Mouse (Mus musculus) CH12.LX (cell line): ENCODE data around the gene Tbc1d10a. TPM values are rescaled to one million over a fixed set of nuclear protein-coding genes. Genes with fewer than 3 reads are reported as not detected.

Experiments used
- DNase-seq: peaks from one replicate; pipeline ENCODE4 v3.0.0-alpha.2; 2013; ENCODE audit errors: extremely low read depth
- H3K27ac ChIP-seq: 2 replicates; pipeline ENCODE4 v1.5.1; 2012; ENCODE audit warnings: low read depth, mild to moderate bottlenecking, control low read depth, moderate library complexity; ENCODE audit not compliant: insufficient read depth
- H3K27me3 ChIP-seq: replicated peaks from 2 replicates; pipeline ENCODE3; 2012; ENCODE audit warnings: inconsistent platforms
- H3K36me3 ChIP-seq, 2 experiments: replicated peaks in 1 of 2; 2 replicates each; pipeline versions ENCODE3 to v1.6.1; 2012; ENCODE audit warnings: inconsistent platforms in 1 of 2, low read length in 1 of 2, mild to moderate bottlenecking in 1 of 2, mixed read lengths in 1 of 2, moderate library complexity in 1 of 2; ENCODE audit not compliant: control insufficient read depth in 1 of 2, insufficient read depth in 1 of 2
- H3K4me1 ChIP-seq, 2 experiments: 2 replicates each; pipeline ENCODE4 v1.6.1; 2012; ENCODE audit warnings: inconsistent platforms in 1 of 2, moderate library complexity in 1 of 2; ENCODE audit not compliant: insufficient read depth in 2 of 2, control insufficient read depth in 1 of 2
- H3K4me2 ChIP-seq: 2 replicates; pipeline ENCODE4 v1.6.1; 2012; ENCODE audit warnings: low read depth, mild to moderate bottlenecking, control low read depth; ENCODE audit not compliant: poor library complexity, insufficient read depth, severe bottlenecking
- H3K4me3 ChIP-seq, 3 experiments: fragments of 150-350 bp in 1 of 3; sonication (generic) in 1 of 3; replicated peaks in 1 of 3; 2 replicates each; pipeline versions ENCODE3 to v1.5.1; 2011 to 2012; ENCODE audit warnings: low read depth in 2 of 3, low read length in 2 of 3, mild to moderate bottlenecking in 2 of 3, moderate library complexity in 2 of 3, control low read depth in 1 of 3, improper control_type of control experiment in 1 of 3, inconsistent platforms in 1 of 3, mixed read lengths in 1 of 3; ENCODE audit not compliant: poor library complexity in 1 of 3
- H3K79me2 ChIP-seq: replicated peaks from 2 replicates; pipeline ENCODE4 v1.6.1; 2012; ENCODE audit warnings: mild to moderate bottlenecking, moderate library complexity; ENCODE audit not compliant: control insufficient read depth, poor library complexity, insufficient read depth, severe bottlenecking; ENCODE audit errors: extremely low read depth
- H3K9ac ChIP-seq: 2 replicates; pipeline ENCODE4 v1.6.1; 2012; ENCODE audit warnings: low read depth, mild to moderate bottlenecking, control low read depth, moderate library complexity; ENCODE audit not compliant: insufficient read depth
- H3K9me3 ChIP-seq: replicated peaks from 2 replicates; pipeline ENCODE3; 2012; ENCODE audit warnings: low read length, inconsistent platforms, mixed read lengths
- CHD2 ChIP-seq: IDR thresholded peaks from 2 replicates; pipeline ENCODE4 v1.6.1; 2011; ENCODE audit warnings: low read length, improper control_type of control experiment
- GABPA ChIP-seq: IDR thresholded peaks from 2 replicates; pipeline ENCODE4 v1.6.1; 2012; ENCODE audit warnings: low read depth, low read length, improper control_type of control experiment, inconsistent platforms; ENCODE audit not compliant: insufficient replicate concordance
- KAT2A ChIP-seq: IDR thresholded peaks from 2 replicates; pipeline ENCODE4 v1.6.1; 2012; ENCODE audit warnings: low read length, improper control_type of control experiment, inconsistent platforms; ENCODE audit not compliant: insufficient replicate concordance
- MAFK ChIP-seq: IDR thresholded peaks from 2 replicates; pipeline ENCODE4 v1.6.1; 2011; ENCODE audit warnings: low read length, improper control_type of control experiment; ENCODE audit not compliant: insufficient replicate concordance
- MXI1 ChIP-seq: IDR thresholded peaks from 2 replicates; pipeline ENCODE4 v1.6.1; 2011; ENCODE audit warnings: mild to moderate bottlenecking, low read depth, low read length, improper control_type of control experiment
- NELFE ChIP-seq: IDR thresholded peaks from 2 replicates; pipeline ENCODE4 v1.6.1; 2011; ENCODE audit warnings: low read depth, low read length, improper control_type of control experiment
- NRF1 ChIP-seq: IDR thresholded peaks from 2 replicates; pipeline ENCODE4 v1.6.1; 2014; ENCODE audit warnings: low read depth, mild to moderate bottlenecking, inconsistent platforms, low read length, improper control_type of control experiment, moderate library complexity
- PAX5 ChIP-seq: IDR thresholded peaks from 2 replicates; pipeline ENCODE4 v1.6.1; 2012; ENCODE audit warnings: low read length, inconsistent platforms, mixed read lengths
- RCOR1 ChIP-seq: conservative IDR thresholded peaks from 2 replicates; pipeline ENCODE4 v1.6.1; 2012; ENCODE audit warnings: low read depth, mild to moderate bottlenecking, inconsistent platforms, low read length, improper control_type of control experiment
- SMC3 ChIP-seq: IDR thresholded peaks from 2 replicates; pipeline ENCODE4 v1.6.1; 2011; ENCODE audit warnings: low read depth, low read length, improper control_type of control experiment
- TCF12 ChIP-seq: IDR thresholded peaks from 2 replicates; pipeline ENCODE4 v1.6.1; 2014; ENCODE audit warnings: low read depth, mild to moderate bottlenecking, inconsistent platforms, low read length, improper control_type of control experiment
- USF2 ChIP-seq: conservative IDR thresholded peaks from 2 replicates; pipeline ENCODE4 v1.6.1; 2011; ENCODE audit warnings: low read depth, low read length, improper control_type of control experiment
- ZKSCAN1 ChIP-seq: IDR thresholded peaks from 2 replicates; pipeline ENCODE4 v1.6.1; 2012; ENCODE audit warnings: low read depth, inconsistent platforms, low read length, improper control_type of control experiment, borderline replicate concordance
- ZMIZ1 ChIP-seq: IDR thresholded peaks from 2 replicates; pipeline ENCODE4 v1.6.1; 2012; ENCODE audit warnings: low read depth, mild to moderate bottlenecking, inconsistent platforms, low read length, improper control_type of control experiment
- ZNF384 ChIP-seq: IDR thresholded peaks from 2 replicates; pipeline ENCODE4 v1.6.1; 2012; ENCODE audit warnings: low read depth, low read length, improper control_type of control experiment, inconsistent platforms
- dilution Hi-C: fragments of 300-500 bp; cut with MboI; formaldehyde crosslinking; loops from 2 replicates; pipeline ENCODE4 v1.14.3; 2020; ENCODE audit warnings: low sequenced_read_pairs; ENCODE audit not compliant: extremely low pct_unique_long_range_greater_than_20kb, extremely low pct_ligation_motif_present
- in situ Hi-C: fragments of 300-500 bp; cut with MboI; formaldehyde crosslinking; loops from 3 replicates; pipeline ENCODE4 v1.14.3; 2019; ENCODE audit warnings: low sequenced_read_pairs, low pct_ligation_motif_present, low pct_unique_long_range_greater_than_20kb, mixed read lengths
- polyA plus RNA-seq: library from polyadenylated mRNA; unstranded; fragments of >175 nt; gene quantifications from 2 replicates; pipeline ENCODE4 v1.2.1, GENCODE M21; 2012; ENCODE audit warnings: low read depth; ENCODE audit not compliant: insufficient read length
- total RNA-seq, 2 experiments: library from RNA; depleted of rRNA; stranded (reverse); fragments of 300-350 nt in 1 of 2; fragments of >200 nt in 1 of 2; gene quantifications; 2 replicates each; pipeline ENCODE4 v1.2.3; 2012 to 2014

Tbc1d10a gene
- total and polyA plus RNA-seq, 3 experiments: 30.3 to 33.9 (median 33.5) TPM

DNA sequence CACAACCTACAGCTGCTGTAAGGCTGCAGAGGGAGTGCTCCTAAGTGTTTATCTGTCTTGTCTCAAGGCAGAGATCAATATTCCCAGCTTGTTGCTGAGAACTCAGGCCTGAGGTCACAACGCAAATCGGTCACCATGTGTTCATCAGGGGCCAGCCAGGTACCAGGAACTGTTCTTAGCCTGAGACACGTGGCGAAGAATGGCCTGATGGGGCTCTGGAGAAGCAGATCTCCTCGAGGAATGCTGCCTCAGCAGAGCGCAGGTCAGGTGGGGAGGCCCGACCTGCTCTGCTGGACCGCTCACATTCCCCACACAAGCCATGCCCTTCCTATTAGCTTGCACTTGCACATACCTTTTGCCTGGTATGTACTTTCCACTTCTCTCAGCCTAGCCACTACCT, 10.0 kb downstream of the Tbc1d10a start:
- H3K4me1 ChIP-seq: peaks cover 44 to 94% of the 10 kb centered on the region in 2 experiments
- H3K9ac ChIP-seq: no peak overlapping the region
- in situ Hi-C loops: no loop called here
- H3K27me3 ChIP-seq: no peaks in the 10 kb centered on the region
- peaks cover 15% of the 10 kb centered on the region for H3K79me2 ChIP-seq
- peak overlapping the region in 1 of 3 experiments; percentile 0 for H3K4me3 ChIP-seq
- dilution Hi-C loops: no loop called here
- H3K9me3 ChIP-seq: no peaks in the 10 kb centered on the region
- DNase-seq: no peak
- TF ChIP-seq NELFE (no peak), USF2 (no peak), ZNF384 (no peak), ZMIZ1 (no peak)
- H3K27ac ChIP-seq: 0 out of 2 replicates have a peak overlapping the region, but pooled peaks have one; percentile 69
- H3K4me2 ChIP-seq: no peak overlapping the region
- H3K36me3 ChIP-seq: peaks cover 0 to 25% of the 10 kb centered on the region in 2 experiments

DNA sequence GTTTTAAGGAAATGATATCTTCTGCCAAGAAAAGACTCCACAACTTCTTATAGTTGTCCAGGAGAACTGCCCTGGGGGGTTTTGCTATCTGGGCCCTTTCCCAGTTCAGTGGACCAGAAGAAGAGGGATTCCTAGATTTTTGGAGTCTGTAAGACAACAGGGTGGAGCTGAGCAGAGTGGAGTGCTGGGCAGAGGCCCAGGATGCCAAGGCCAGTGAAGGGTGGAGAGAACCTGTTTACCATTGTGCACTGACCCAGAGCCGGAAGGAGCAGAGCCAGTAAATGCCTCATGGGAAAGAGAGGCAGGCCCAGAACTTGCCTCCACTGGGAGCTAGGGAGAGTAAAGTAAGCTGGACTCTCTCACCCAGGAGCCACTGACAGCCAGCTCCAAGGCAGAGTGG, 11.1 kb downstream of the Tbc1d10a start:
- dilution Hi-C loops (no loop called here), in situ Hi-C loops (no loop called here)
- Histone ChIP-seq H3K9ac (no peak overlapping the region), H3K36me3 (peaks cover 0 to 23% of the 10 kb centered on the region in 2 experiments), H3K9me3 (no peaks in the 10 kb centered on the region), H3K27ac (no peak overlapping the region), H3K27me3 (no peaks in the 10 kb centered on the region), H3K4me1 (peaks cover 44 to 94% of the 10 kb centered on the region in 2 experiments), H3K4me3 (no peak overlapping the region), H3K79me2 (peaks cover 15% of the 10 kb centered on the region), H3K4me2 (no peak overlapping the region; the same call in 1 of the 2 replicates)
- TF ChIP-seq PAX5 (no peak), TCF12 (no peak), MXI1 (no peak), USF2 (no peak), NRF1 (no peak), GABPA (no peak), ZMIZ1 (no peak), SMC3 (no peak), ZKSCAN1 (no peak), RCOR1 (no peak), MAFK (no peak), KAT2A (no peak), CHD2 (no peak)
- DNase-seq: no peak
